Mouse (Mus musculus) kidney, adult 2 months (tissue): ENCODE measurements around the gene Sipa1. TPM values are rescaled to one million over a fixed set of nuclear protein-coding genes. Genes with fewer than 3 reads are reported as not detected.
A peak's percentile ranks its signal among the peaks of the same experiment; 100 is the strongest.

Source experiments
- DNase-seq: peaks from one replicate; pipeline ENCODE4 v3.0.0; 2021
- H3K27ac ChIP-seq: fragments of 200-500 bp; 2 replicates; pipeline ENCODE4 v1.5.1; 2012; ENCODE audit warnings: low read depth, low read length, control low read depth, inconsistent platforms; ENCODE audit not compliant: insufficient read depth
- H3K27me3 ChIP-seq: fragments of 200-500 bp; replicated peaks from 2 replicates; pipeline ENCODE4 v1.6.1; 2012; ENCODE audit warnings: mild to moderate bottlenecking, moderate library complexity, low read length, inconsistent platforms; ENCODE audit not compliant: control insufficient read depth, insufficient read depth
- H3K36me3 ChIP-seq: fragments of 200-500 bp; 2 replicates; pipeline ENCODE4 v1.6.1; 2012; ENCODE audit warnings: mild to moderate bottlenecking, moderate library complexity, low read length, inconsistent platforms; ENCODE audit not compliant: control insufficient read depth, insufficient read depth
- H3K4me1 ChIP-seq: fragments of 200-500 bp; 2 replicates; pipeline ENCODE4 v1.6.1; 2011; ENCODE audit warnings: low read length; ENCODE audit not compliant: control insufficient read depth, insufficient read depth
- H3K4me3 ChIP-seq: fragments of 200-500 bp; 2 replicates; pipeline ENCODE4 v1.5.1; 2011; ENCODE audit warnings: mild to moderate bottlenecking, low read depth, low read length, control low read depth; ENCODE audit not compliant: insufficient read depth
- CTCF ChIP-seq: fragments of 200-500 bp; conservative IDR thresholded peaks from 2 replicates; pipeline ENCODE4 v1.5.1; 2011; ENCODE audit warnings: low read depth, mild to moderate bottlenecking, control low read depth, low read length, moderate library complexity, mixed read lengths; ENCODE audit not compliant: insufficient read depth, insufficient read length
- POLR2A ChIP-seq: fragments of 200-500 bp; IDR thresholded peaks from one replicate; pipeline ENCODE4 v1.6.1; 2011; ENCODE audit warnings: low read depth, low read length, control low read depth
- WGBS: fragments of 180-500 bp; shearing (Covaris S2); methylation state at CpG from one replicate; pipeline ENCODE4 v1.1.7; 2018; 5-methylcytosine and 5-hydroxymethylcytosine counted together
- polyA plus RNA-seq: library from polyadenylated mRNA; depleted of rRNA; stranded (reverse); fragments of >200 nt; gene quantifications from 2 replicates; pipeline ENCODE4 v1.2.3, GENCODE M21; 2012

Gene Sipa1
- polyA plus RNA-seq, 1 experiment: 35.4 TPM

DNA sequence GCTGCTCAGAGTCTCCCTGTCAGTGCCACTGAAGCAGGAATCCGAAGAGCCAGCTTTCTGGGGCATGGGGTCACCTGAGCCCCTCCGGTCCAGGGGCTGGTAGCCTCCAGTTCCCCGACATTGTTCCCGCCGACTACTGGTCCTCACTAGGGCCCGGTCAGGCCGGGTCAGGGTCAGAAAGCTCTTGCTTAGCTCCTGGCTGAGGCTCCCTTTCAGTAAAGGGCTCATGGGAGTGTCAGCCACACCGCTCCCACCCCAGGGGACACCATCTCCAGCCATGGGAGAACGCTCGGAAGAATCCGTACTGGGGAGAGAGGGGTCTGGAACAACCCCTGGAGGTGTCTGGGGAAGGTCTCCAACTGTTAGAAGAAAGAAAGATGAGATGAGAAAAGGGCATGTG lies 22.4 kb upstream of the Sipa1 start:
- peaks cover 5% of the 10 kb centered on the region for H3K4me1 ChIP-seq
- H3K27ac ChIP-seq: no peak overlapping the region
- DNase-seq: no peak
- H3K36me3 ChIP-seq: peaks cover 2% of the 10 kb centered on the region; the same call in 1 of the 2 replicates
- TF ChIP-seq CTCF (no peak), POLR2A (no peak)
- no peaks in the 10 kb centered on the region for H3K27me3 ChIP-seq
- no peak overlapping the region for H3K4me3 ChIP-seq
- WGBS: 93% methylated on average over 11 of the region's 11 CpGs

DNA sequence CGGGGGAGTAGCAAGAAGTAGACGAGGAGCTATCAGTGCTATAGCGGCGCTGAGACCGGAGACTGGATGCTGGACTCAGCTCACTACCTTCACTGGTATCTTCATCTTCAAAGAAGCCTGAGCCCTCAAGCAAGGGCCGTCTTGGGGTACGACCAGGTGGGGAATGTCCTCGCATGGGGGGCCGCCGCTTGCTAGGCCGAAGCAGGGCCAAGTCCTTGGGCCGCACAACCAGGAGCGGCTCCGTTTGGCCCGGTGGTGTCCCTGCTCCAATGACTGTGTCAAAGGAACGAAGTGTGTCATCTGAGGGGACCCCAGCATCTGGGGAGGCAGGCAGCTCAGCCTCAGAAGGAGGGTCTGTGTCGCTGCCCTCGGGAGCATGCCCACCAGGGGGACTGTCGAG lies 21.9 kb upstream of the Sipa1 start:
- no peak for TF ChIP-seq CTCF
- Histone ChIP-seq H3K4me1 (peaks cover under 1% of the 10 kb centered on the region), H3K27me3 (no peaks in the 10 kb centered on the region), H3K36me3 (peaks cover 2% of the 10 kb centered on the region; the same call in 1 of the 2 replicates), H3K4me3 (no peak overlapping the region), H3K27ac (no peak overlapping the region)
- DNase-seq: no peak
- 95% methylated on average over 19 of the region's 19 CpGs for WGBS

DNA sequence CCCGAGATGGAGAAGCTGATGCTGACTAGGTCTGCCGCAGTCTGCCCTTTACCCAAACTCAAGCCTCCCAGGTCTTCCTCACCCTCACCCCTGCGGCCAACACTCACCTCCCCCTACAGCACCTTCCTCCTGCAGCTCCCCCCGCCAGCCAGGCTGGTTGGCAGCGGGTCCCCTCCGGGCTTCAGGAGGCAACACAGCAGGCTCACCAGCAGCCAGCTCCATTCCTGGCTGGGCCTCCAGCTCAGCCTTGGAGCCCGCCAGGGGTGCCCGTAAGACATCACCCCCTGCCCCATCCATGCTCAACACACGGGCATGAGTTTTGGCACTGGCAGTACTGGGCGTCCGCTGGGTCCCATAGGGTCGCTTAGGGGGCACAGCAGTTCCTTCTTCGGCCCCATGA lies 21.5 kb upstream of the Sipa1 start:
- WGBS: 90% methylated on average over 13 of the region's 13 CpGs
- Histone ChIP-seq H3K4me1 (no peaks in the 10 kb centered on the region; the same call in 1 of the 2 replicates), H3K36me3 (peaks cover 2% of the 10 kb centered on the region; the same call in 1 of the 2 replicates), H3K4me3 (no peak overlapping the region), H3K27ac (no peak overlapping the region), H3K27me3 (no peaks in the 10 kb centered on the region)
- no peak for DNase-seq
- TF ChIP-seq CTCF: no peak
- no peak for TF ChIP-seq POLR2A

DNA sequence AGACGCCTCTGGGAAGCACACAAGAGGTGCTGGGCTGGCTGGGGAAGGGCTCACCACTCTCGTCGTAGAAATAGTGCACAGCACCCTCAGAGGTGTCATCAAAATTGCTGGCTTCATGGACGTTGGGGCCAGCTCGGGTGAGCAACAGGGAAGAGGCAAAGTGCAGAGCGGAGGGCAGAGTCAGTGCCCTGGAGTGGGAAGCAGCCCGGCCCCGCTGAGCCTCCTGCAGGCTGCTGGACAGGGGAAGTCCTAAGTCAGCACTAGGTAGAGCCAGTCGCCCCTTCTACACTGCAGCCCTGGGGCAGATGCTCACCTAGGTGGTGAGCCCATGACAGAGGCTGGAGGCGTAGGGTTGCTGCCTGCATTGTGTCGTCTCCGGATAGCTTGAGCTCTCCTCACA lies 20.7 kb upstream of the Sipa1 start:
- TF ChIP-seq CTCF: no peak
- TF ChIP-seq POLR2A: no peak
- 76% methylated on average over 12 of the region's 12 CpGs for WGBS
- H3K4me1 ChIP-seq: no peaks in the 10 kb centered on the region; the same call in 1 of the 2 replicates
- peaks cover 2% of the 10 kb centered on the region; the same call in 1 of the 2 replicates for H3K36me3 ChIP-seq
- H3K27ac ChIP-seq: no peak overlapping the region
- peak; percentile 42 for DNase-seq
- no peak overlapping the region for H3K4me3 ChIP-seq
- no peaks in the 10 kb centered on the region for H3K27me3 ChIP-seq

DNA sequence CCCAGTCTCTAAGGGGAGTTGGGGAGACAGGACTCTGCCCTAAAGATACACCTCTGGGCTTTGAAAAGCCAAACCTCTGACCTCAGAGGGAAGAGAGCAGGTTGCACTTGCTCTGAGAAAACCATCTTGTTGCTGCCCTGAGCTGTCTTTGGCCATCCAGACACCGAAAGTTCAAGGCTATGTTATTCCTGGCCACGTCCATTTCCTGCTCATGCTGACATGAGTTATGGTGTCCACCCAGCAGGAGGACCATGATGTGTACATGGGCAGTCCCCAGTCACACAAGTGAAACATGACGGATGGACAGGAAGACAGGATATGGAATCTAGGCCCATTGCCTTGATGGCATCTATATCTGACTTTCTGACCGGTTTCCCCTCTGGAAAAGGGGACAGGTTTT lies 16.9 kb upstream of the Sipa1 start:
- TF ChIP-seq CTCF (no peak), POLR2A (no peak)
- WGBS: 49% methylated on average over 4 of the region's 4 CpGs
- no peaks in the 10 kb centered on the region for H3K4me1 ChIP-seq
- H3K27me3 ChIP-seq: no peaks in the 10 kb centered on the region
- no peak overlapping the region for H3K27ac ChIP-seq
- no peak overlapping the region for H3K4me3 ChIP-seq
- H3K36me3 ChIP-seq: peaks cover under 1% of the 10 kb centered on the region
- peak; percentile 70 for DNase-seq

DNA sequence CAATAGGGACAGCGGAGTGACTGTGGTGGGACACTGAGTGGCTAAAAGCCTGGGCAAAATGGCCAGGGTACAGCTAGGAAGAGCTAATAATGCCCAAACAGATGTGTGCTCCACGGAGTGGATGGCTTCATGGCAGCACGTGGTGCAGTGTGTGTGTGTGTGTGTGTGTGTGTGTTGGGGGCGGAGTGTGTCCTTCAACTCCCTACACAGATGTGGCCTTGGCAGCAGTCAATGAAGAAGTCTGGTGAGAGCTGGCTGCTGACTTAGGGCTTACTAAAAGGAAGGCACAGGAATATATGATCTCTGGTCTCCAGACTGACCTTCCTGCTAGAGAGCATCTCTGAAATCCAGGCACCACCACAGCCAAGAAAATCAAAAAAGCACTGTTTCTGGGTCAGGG lies 4.9 kb upstream of the Sipa1 start:
- 82% methylated on average over 4 of the region's 4 CpGs for WGBS
- Histone ChIP-seq H3K27ac (no peak overlapping the region), H3K4me3 (no peak overlapping the region), H3K4me1 (peaks cover 3% of the 10 kb centered on the region; the same call in 1 of the 2 replicates), H3K27me3 (no peaks in the 10 kb centered on the region), H3K36me3 (no peaks in the 10 kb centered on the region; the same call in 1 of the 2 replicates)
- DNase-seq: no peak
- TF ChIP-seq POLR2A: no peak
- TF ChIP-seq CTCF: no peak

DNA sequence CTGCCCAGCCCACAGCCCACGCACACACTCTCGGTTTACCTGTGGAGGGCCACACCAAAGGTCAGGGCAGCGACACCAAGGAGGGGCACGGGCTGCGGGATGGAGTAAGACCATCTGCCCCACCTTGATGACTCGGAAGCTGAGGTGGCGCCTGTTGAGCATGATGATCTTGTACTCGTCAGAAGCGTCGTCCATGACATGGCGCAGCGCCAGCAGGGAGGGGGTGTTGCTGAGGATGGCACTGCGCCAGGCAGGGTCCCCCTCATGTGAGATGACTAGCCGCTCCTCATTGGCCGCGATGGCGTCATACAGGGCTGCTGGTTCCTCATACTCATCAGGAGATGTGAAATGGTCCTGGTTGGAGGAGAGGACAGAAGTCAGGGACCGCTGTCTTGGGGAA lies 2.9 kb upstream of the Sipa1 start:
- no peak for TF ChIP-seq CTCF
- TF ChIP-seq POLR2A: no peak
- Histone ChIP-seq H3K36me3 (no peaks in the 10 kb centered on the region; the same call in 1 of the 2 replicates), H3K27ac (no peak overlapping the region), H3K4me3 (no peak overlapping the region), H3K27me3 (no peaks in the 10 kb centered on the region), H3K4me1 (peaks cover 7% of the 10 kb centered on the region; the same call in 1 of the 2 replicates)
- DNase-seq: no peak
- 88% methylated on average over 18 of the region's 18 CpGs for WGBS

DNA sequence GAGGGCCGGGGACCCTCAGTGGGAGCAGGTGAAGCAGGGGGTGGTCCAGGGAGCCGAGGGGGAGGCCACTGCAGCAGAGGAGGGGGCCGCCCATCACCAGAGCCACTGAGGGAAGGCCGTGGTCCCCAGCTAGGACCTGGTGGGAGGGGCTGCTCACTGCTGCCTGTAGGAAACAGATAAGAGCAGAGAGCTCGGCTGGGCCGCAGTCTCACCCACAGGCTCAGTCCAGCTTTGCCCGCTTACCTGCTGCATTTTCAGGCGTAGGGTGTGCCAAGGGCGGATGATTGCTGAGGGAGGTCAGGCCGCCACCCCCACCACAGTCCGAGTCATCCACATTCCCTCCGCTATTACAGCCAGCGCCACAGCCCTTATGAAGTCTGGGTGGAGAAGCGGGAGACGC lies 2.0 kb upstream of the Sipa1 start:
- Histone ChIP-seq H3K4me3 (no peak overlapping the region), H3K36me3 (no peaks in the 10 kb centered on the region; the same call in 1 of the 2 replicates), H3K4me1 (peaks cover 7% of the 10 kb centered on the region; the same call in 1 of the 2 replicates), H3K27ac (no peak overlapping the region), H3K27me3 (no peaks in the 10 kb centered on the region)
- DNase-seq: no peak
- TF ChIP-seq POLR2A (no peak), CTCF (no peak)
- whole genome bisulfite sequencing: 90% methylated on average over 15 of the region's 15 CpGs
